Mouse (Mus musculus): ENCODE results near the gene Gm49354.

DNA sequence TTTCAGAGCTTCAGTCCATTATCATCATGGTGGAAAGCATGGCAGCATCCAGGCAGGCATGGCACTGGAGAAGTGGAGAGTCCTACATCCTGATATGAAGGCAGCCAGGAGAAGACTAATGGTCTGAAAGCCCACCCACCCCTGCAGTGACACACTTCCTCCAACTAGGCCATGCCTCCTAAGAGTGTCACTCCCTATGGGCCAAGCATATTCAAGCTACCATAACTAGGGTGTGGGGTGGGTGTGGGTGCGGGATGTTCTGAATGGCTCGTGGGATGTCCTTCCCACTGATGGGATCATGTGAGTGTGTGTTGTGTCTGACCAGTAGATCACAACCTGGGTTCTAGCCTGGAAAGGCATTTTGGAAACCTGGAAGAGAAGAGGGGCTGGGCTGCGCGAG is 48.1 kb downstream of the Gm49354 start:
- TF ChIP-seq CTCF (IDR thresholded peaks at IDR 0.05; ENCODE audit: insufficient read depth, low read depth, low read length) (no peak), POLR2A (IDR thresholded peaks at IDR 0.05; ENCODE audit: insufficient read depth, low read depth, low read length) (no peak)

All from olfactory bulb, adult 2 months (tissue).